In the genomic region with DNA sequence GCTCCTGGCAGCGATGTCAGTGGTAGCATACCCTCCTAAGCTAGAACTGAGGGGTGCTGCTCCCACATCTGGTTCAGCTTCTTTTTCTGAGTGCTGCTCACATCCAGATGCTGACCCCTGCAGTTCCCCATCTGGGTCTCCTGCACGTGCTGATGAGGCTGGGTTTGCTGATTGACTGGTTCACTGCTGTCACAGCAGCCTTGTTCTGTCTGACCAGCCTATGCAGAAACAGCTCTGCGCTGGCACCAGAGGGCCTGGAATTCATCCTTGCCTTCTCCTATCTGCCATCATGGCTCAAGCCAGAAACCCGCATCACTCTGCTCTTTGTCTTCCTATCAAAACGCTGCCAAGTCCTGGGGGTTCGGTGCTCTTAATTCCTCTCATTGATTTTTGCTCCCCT, we compare ENCODE assay signal across 14 mouse cellular contexts.
DNase-seq lines count a peak whose midpoint lies in the region; ATAC-seq and TF ChIP-seq lines count a peak whose summit lies in the region.
"Had no signal": no experiment of that assay in that cellular context is flagged by ENCODE, and none has a peak within 500 bp of the region (broad histone marks: within the 10 kb centered on the region; RNA-seq: fewer than 3 reads in every experiment).

No protein-coding gene starts in this region.

- 26% methylated on average over 6 of the region's 6 CpGs for WGBS in forebrain, embryonic 13.5 days
- WGBS in forebrain, embryonic 11.5 days = 33% methylated on average over 6 of the region's 6 CpGs
- 25% methylated on average over 6 of the region's 6 CpGs for WGBS in forebrain, postnatal 0 days
- WGBS in limb, embryonic 12.5 days = 34% methylated on average over 6 of the region's 6 CpGs
- WGBS in neural tube, embryonic 12.5 days = 24% methylated on average over 6 of the region's 6 CpGs

- H3K9ac ChIP-seq in forebrain, embryonic 13.5 days = no peak overlapping the region
- H3K9ac ChIP-seq in forebrain, embryonic 11.5 days (ENCODE audit: low read length) = no peak overlapping the region
- peak overlapping the region; percentile 10; the same call in 1 of the 2 replicates for H3K9ac ChIP-seq in forebrain, postnatal 0 days
- H3K9ac ChIP-seq in limb, embryonic 12.5 days (replicated peaks) = no peak overlapping the region
- no peak overlapping the region for H3K9ac ChIP-seq in neural tube, embryonic 12.5 days

- H3K4me3 ChIP-seq in forebrain, embryonic 13.5 days = no peak overlapping the region
- no peak overlapping the region for H3K4me3 ChIP-seq in forebrain, embryonic 11.5 days (ENCODE audit: low read depth, low read length)
- H3K4me3 ChIP-seq in forebrain, postnatal 0 days (ENCODE audit: low read depth, low read length) = no peak overlapping the region
- no peak overlapping the region for H3K4me3 ChIP-seq in limb, embryonic 12.5 days (replicated peaks)
- no peak overlapping the region for H3K4me3 ChIP-seq in neural tube, embryonic 12.5 days
- no peak overlapping the region for H3K4me3 ChIP-seq in layer of hippocampus, adult 2 months

- peaks cover 17% of the 10 kb centered on the region for H3K4me1 ChIP-seq in forebrain, embryonic 13.5 days
- H3K4me1 ChIP-seq in forebrain, embryonic 11.5 days (replicated peaks; ENCODE audit: control insufficient read depth, insufficient read depth, low read length) = peaks cover 2% of the 10 kb centered on the region; the same call in 1 of the 2 replicates
- H3K4me1 ChIP-seq in forebrain, postnatal 0 days (ENCODE audit: insufficient read depth) = peaks cover 4% of the 10 kb centered on the region; the same call in 1 of the 2 replicates
- H3K4me1 ChIP-seq in limb, embryonic 12.5 days (replicated peaks) = peaks cover 24% of the 10 kb centered on the region
- H3K4me1 ChIP-seq in neural tube, embryonic 12.5 days = peaks cover 21% of the 10 kb centered on the region

- H3K27me3 ChIP-seq in forebrain, embryonic 13.5 days = no peaks in the 10 kb centered on the region
- H3K27me3 ChIP-seq in forebrain, embryonic 11.5 days (ENCODE audit: control insufficient read depth, insufficient read depth, low read length) = no peaks in the 10 kb centered on the region
- H3K27me3 ChIP-seq in forebrain, postnatal 0 days (ENCODE audit: insufficient read depth, low read length) = no peaks in the 10 kb centered on the region
- no peaks in the 10 kb centered on the region for H3K27me3 ChIP-seq in limb, embryonic 12.5 days
- H3K27me3 ChIP-seq in neural tube, embryonic 12.5 days (replicated peaks) = no peaks in the 10 kb centered on the region
- H3K27me3 ChIP-seq: Patski had no signal

- peak; percentile 13; the same call in 1 of the 2 replicates for ATAC-seq in forebrain, embryonic 13.5 days
- no peak for ATAC-seq in forebrain, embryonic 11.5 days (replicated peaks; ENCODE audit: low FRiP score)
- peak; percentile 60 for ATAC-seq in forebrain, postnatal 0 days
- ATAC-seq in limb, embryonic 12.5 days (ENCODE audit: insufficient number of reproducible peaks, insufficient read depth, low FRiP score, low TSS enrichment, low read depth) = peak; percentile 53; the same call in 1 of the 2 replicates
- ATAC-seq in neural tube, embryonic 12.5 days (ENCODE audit: low FRiP score, low read depth) = 0 out of 2 replicates have a peak, but pooled peaks have one; percentile 56
- ATAC-seq in monocyte, adult 5-6 weeks (replicated peaks; ENCODE audit: insufficient number of reproducible peaks, low FRiP score, low TSS enrichment, poor library complexity, severe bottlenecking) = no peak
- ATAC-seq: intestine, embryonic 16.5 days; Patski had no signal

- no peaks in the 10 kb centered on the region for H3K36me3 ChIP-seq in forebrain, embryonic 13.5 days (ENCODE audit: poor library complexity, severe bottlenecking)
- no peaks in the 10 kb centered on the region for H3K36me3 ChIP-seq in forebrain, embryonic 11.5 days (ENCODE audit: control insufficient read depth, insufficient read depth, low read length)
- no peaks in the 10 kb centered on the region for H3K36me3 ChIP-seq in forebrain, postnatal 0 days (ENCODE audit: insufficient read depth)
- no peaks in the 10 kb centered on the region for H3K36me3 ChIP-seq in limb, embryonic 12.5 days
- H3K36me3 ChIP-seq in neural tube, embryonic 12.5 days = no peaks in the 10 kb centered on the region

- H3K4me2 ChIP-seq in forebrain, embryonic 13.5 days = no peak overlapping the region
- H3K4me2 ChIP-seq in forebrain, embryonic 11.5 days (ENCODE audit: low read depth, low read length, severe bottlenecking) = no peak overlapping the region
- no peak overlapping the region for H3K4me2 ChIP-seq in forebrain, postnatal 0 days (ENCODE audit: low read depth)
- no peak overlapping the region for H3K4me2 ChIP-seq in limb, embryonic 12.5 days
- H3K4me2 ChIP-seq in neural tube, embryonic 12.5 days (replicated peaks) = no peak overlapping the region

- H3K27ac ChIP-seq in forebrain, embryonic 13.5 days = 0 out of 2 replicates have a peak overlapping the region, but pooled peaks have one; percentile 3
- no peak overlapping the region for H3K27ac ChIP-seq in forebrain, embryonic 11.5 days (ENCODE audit: low read depth, low read length)
- H3K27ac ChIP-seq in forebrain, postnatal 0 days (ENCODE audit: low read depth, low read length) = no peak overlapping the region
- H3K27ac ChIP-seq in limb, embryonic 12.5 days = no peak overlapping the region
- no peak overlapping the region for H3K27ac ChIP-seq in neural tube, embryonic 12.5 days
- H3K27ac ChIP-seq in layer of hippocampus, adult 2 months = no peak overlapping the region
- H3K27ac ChIP-seq: stomach, postnatal 0 days had no signal

- no peak for TF ChIP-seq CTCF in forebrain, postnatal 0 days (IDR thresholded peaks at IDR 0.05; ENCODE audit: low read depth)
- TF ChIP-seq CTCF in layer of hippocampus, adult 2 months (conservative IDR thresholded peaks at IDR 0.05) = no peak

- DNase-seq in forebrain, embryonic 11.5 days (ENCODE audit: low spot score) = no peak
- no peak for DNase-seq in forebrain, postnatal 0 days
- no peak for DNase-seq in layer of hippocampus, adult 2 months (ENCODE audit: low spot score in 2 of 2)
- DNase-seq in adrenal gland, postnatal 25 days = no peak
- DNase-seq: heart, postnatal 14 days; kidney, postnatal 10 days; spleen, adult 18-20 months had no signal

- no peaks in the 10 kb centered on the region for H3K9me3 ChIP-seq in forebrain, embryonic 13.5 days (replicated peaks)
- no peaks in the 10 kb centered on the region for H3K9me3 ChIP-seq in forebrain, embryonic 11.5 days (ENCODE audit: control insufficient read depth, low read length)
- H3K9me3 ChIP-seq in forebrain, postnatal 0 days (ENCODE audit: low read length) = no peaks in the 10 kb centered on the region
- no peaks in the 10 kb centered on the region for H3K9me3 ChIP-seq in limb, embryonic 12.5 days
- no peaks in the 10 kb centered on the region for H3K9me3 ChIP-seq in neural tube, embryonic 12.5 days

Comparison
In these comparisons a context has a peak if more than half of its experiments do, and no peak if none do; other contexts are left out.
1. ATAC-seq: peak in forebrain, embryonic 13.5 days (single experiment), forebrain, postnatal 0 days (single experiment), limb, embryonic 12.5 days (single experiment) and neural tube, embryonic 12.5 days (single experiment); none in forebrain, embryonic 11.5 days (single experiment) and monocyte, adult 5-6 weeks (single experiment).